Mouse (Mus musculus) heart, adult 2 months (tissue): ENCODE measurements at regions not wholly inside any gene's neighbourhood (a gene's known extent, or its start where the extent isn't known, plus 50 kb on each side); places are given as distances from the start of the nearest gene placed in this dataset.

ENCODE experiments used
- CTCF ChIP-seq: fragments of 200-600 bp; IDR thresholded peaks from 2 replicates; pipeline ENCODE4 v1.8.1; 2022; ENCODE audit warnings: antibody characterized with exemption, mild to moderate bottlenecking, moderate library complexity
- EP300 ChIP-seq: fragments of 200-500 bp; IDR thresholded peaks from 2 replicates; pipeline ENCODE4 v1.6.1; 2011; ENCODE audit warnings: low read depth, low read length, control low read depth; ENCODE audit not compliant: insufficient read depth
- POLR2A ChIP-seq: fragments of 200-500 bp; IDR thresholded peaks from 2 replicates; pipeline ENCODE4 v1.6.1; 2011; ENCODE audit warnings: mild to moderate bottlenecking, low read depth, low read length, control low read depth; ENCODE audit not compliant: insufficient read depth

GRCm38 (mm10) chr4:94360810-94361527 is 195.4 kb upstream of the Gm10306 start:
- TF ChIP-seq CTCF (no peak), POLR2A (no peak), EP300 (no peak)
